Mouse (Mus musculus): ENCODE data around the gene Tet3.

The Tet3 gene

DNA sequence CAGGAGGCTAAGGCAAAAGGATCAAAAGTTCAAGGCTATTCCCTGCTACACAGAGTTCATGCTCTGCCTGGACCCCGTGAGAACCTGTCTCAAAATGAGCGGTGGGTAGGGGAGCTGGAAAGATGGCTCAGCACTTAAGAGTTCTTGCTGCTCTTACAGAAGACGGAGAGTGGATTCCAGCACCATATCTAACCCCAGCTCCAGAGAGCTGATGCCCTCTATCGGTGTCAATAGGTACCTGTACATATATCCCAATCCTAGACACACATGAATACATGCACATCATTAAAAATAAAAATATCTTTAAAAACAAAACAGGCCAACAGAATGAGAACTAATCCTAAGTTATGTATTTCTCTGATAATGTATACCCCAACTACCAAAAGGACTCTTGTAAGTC, 19.3 kb upstream of the Tet3 start:
- no peak for DNase-seq (ENCODE audit: low spot score)

DNA sequence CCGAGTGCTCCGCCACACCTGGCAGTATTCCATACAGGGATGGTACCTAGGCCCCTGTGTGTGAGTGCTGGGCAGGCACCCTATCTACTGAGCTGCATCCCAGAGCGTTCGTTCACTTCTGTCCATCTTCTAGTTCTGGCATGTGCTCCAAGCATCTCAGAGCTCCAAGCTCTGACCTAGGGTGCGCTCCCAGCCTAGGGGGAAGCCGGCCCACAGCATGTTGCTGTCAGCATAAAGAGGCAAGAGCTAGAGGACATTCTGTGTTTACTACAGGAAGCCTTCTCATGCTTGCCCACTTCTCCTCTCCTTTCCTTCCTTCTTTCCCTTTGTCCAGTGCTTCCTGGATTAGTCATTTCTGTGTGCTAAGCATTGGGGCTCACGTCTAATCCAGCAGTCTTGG, 16.5 kb upstream of the Tet3 start:
- DNase-seq (ENCODE audit: low spot score): no peak

DNA sequence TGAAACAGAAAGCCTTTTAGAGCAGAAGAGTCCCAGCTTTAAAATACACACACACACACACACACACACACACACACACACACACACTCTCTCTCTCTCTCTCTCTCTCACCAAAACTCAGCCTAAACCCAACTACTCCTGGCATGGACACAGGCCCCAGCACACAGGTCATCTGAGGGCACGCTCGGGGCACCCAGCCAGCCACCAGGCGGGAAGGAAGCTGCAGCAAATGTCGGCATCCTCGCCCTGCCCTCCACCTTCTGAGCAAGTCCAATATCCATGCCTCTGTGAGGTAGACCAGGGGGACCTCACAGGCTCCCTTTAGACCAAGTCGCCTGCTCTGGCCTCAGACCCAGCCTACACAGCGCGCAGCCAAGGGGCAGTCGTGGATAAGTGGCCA, 14.4 kb upstream of the Tet3 start:
- DNase-seq (ENCODE audit: low spot score): no peak

DNA sequence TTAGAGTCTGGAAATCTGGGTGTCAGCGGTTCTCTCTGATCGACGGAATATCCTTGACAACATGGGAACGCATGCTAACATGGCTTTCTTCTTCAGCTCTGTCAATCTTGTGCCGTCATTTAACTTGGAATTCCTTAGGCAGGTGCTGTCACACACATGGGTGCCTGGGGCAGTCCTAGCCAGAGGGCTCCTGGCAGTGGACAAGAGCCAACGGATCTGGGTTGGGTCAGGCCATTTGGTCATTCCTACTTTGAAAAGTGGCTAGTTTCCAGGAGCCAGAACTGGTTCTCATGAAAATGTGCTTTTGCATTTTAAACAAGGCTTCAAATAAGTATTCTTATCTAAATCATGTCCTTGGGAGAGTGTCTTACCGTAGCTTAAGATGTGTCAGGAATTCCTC, 12.9 kb upstream of the Tet3 start:
- DNase-seq (ENCODE audit: low spot score): no peak

DNA sequence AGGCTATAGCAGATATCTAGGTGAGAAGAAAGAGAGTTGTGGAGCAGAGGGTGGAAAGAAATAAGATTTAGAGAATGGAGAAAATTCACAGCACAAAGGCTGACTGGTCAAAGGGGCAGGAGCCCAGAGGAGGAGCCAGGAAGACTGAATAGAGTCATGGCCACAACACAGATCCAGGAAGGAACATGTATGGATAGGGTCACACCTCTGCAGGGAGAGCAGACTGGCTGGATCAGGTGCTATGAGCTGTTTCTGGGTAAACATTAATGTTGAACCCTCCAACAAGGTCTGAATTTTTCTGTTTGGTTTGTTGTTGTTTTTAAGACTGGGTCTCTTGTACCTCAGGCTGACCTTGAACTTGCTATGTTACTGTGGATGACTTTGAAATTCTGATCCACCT, 5.1 kb upstream of the Tet3 start:
- no peak for DNase-seq (ENCODE audit: low spot score)

DNA sequence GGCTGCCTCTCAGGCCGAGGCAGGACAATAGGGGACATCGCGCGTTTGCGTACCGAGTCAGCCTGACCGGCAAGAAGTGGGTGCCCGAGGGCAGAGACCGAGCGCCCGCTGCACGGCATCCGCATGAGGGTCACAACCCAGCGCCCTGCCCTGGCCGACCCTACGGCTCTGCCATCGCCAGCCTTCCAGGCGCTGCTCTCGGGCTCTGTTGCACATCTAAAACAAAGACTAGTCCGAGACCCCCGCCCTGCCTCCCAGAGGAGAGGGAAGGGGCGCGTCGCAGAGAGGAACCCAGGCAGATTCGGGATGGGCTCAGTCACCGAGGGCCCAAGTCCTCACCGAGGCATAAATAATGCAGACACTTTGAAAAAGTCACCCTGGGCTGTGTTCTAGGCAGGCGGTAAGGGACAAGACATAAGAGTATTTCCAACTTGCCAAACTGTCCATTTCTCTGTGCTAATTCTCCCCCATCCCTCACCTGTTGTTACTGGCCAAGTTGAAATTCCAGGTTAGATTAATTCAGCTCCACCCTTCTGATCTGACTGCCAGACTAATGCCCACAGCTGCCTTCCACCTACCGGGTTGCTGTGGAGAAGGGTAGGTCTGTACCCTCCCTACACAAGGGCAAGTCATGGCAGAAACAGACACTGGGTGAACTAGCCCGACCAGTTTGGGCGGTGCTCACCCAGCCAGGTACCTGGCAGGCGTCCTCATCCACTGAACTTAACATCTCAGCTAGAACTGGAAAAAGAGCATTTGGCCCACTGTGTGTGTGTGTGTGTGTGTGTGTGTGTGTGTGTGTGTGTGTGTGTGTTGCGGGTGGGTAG, 1.7 kb downstream of the Tet3 start:
- DNase-seq (ENCODE audit: low spot score): no peak

DNA sequence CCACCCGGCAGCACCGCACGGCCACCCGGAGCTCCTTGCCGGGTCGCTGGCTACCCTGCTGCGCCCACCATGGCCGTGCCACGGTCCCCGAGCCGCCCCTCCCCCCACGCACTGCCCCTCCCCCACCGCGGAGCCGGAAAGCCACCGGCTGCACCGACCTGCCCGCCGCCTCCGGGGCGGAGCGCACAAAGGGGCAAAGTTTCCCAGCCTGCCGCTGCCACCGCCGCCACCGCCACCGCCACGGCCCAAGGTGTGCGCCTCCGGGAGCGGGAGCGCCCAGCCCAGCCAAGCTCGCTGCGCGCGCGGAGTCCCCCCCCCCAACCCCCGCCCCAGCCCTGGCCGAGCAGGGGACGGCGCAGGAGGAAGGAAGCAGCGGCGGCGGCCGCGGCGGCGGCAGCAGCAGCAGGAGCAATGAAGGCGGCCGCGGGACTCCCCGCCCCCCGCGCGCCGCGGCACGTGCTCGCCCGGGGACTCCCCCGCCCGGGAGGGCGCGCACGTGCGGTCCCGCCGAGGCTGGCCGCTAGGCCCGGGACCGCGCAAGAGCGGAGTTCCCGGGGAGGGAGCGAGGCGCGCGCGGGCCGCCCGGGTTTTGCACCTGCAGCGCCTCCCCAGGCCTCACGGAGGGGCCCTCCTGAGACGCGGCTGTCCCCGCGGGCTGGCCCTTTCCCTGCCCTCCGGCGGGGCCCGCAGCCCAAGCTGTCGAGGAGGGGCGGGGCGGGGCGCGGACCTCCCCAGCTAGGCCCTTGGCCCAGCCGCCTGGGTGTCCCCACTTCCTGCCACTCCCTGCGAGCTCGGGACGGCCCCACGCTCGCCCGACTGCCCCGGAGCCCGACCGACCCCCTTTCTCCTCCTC, 2.5 kb downstream of the Tet3 start:
- DNase-seq (ENCODE audit: low spot score): peak; percentile 72

DNA sequence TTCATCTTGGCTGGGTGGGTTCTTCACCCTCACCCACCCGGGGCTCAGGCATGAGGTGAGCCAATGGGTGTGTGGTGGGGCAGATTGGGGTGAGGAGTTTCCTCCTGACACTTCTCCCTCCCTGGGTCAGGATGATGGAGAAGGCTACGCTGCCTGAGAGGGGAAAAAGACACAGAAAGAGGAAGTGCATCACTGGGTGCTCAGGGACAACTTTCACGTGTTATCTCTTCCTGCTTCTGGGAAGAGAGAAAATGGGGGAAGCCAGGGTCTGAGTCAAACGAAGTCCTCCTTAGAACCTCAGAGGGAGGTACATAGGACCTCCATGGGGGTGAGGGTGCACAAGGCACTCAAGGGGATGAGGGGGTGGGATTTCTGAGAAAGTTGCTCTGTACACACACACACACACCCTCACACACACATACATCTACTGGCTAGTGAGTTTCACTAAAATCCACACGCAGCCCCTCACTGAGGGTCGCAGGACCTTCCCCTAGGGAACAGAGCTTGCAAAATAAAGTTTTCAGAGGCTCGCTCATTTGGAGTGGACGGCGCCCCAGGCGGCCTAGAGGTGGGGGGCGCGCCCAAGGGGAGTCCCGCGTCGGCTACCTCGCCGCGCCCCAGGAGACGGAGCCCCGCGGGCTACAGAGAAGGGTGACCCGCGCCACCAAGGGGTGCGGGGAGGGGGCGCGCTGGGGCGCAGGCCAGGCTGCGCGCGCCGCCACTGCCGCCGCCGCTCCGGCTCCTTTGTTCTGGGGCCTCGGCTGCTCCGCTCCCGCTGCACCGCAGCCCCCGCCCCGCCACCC, 3.4 kb downstream of the Tet3 start:
- no peak for DNase-seq (ENCODE audit: low spot score)

DNA sequence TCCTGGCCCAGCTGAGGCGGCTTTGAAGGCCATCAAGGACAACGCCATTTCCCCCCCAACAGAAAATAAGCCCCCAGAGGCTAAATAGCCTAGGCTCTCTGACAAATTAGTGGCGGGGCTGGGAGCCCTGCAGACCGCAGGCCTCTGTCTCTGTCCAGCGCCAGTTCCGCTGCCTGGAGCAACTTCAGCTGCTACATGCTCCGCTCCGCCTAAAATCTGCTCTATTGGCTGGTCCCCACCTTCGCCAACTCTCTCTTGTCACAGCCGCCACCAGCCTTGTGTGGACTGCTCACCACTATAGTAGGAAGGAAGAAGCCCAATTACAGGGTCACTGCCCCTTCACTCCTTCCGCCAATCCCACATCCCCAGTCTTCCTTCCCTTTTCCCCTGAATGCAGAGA, 5.2 kb downstream of the Tet3 start:
- DNase-seq (ENCODE audit: low spot score): no peak

DNA sequence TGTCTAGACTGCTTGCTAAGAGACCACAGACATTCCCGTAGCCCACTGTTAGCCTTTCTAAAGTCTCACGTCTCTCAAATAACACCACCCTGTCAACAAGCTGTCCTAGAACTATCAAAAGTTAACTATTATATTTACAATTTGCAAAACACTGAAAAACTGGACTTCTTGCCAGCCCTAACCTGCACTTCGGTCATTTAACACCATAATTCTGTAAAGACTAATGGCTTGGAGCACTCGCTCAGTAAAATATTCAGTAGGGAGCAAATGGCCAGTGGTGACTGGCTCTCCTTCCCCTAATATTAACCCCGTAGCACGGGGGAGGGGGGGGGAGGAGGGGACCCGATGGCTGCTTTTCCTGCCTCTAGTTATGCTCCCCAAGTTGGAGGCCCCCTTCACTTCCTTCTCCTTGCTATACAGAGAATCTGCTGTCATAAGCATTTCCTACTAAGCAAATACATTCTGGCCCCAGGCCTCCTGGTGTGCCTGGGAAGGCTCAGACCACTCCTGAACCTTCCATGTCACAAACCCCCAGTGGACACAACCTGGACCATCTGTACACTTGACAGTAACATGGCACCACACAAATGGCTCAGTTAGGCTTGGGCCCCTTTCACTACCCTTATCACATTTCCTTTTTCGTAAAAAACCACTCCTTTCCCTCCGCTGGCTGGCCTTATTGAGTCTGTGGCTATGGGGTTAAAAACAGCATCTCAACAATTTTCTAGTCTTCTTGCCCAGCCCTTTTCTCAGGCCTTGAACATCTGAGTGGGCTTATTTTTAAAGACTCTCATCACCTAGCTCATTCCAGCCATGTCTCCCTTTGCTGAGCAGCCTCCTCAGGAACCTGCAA, 8.2 kb downstream of the Tet3 start:
- DNase-seq (ENCODE audit: low spot score): no peak

DNA sequence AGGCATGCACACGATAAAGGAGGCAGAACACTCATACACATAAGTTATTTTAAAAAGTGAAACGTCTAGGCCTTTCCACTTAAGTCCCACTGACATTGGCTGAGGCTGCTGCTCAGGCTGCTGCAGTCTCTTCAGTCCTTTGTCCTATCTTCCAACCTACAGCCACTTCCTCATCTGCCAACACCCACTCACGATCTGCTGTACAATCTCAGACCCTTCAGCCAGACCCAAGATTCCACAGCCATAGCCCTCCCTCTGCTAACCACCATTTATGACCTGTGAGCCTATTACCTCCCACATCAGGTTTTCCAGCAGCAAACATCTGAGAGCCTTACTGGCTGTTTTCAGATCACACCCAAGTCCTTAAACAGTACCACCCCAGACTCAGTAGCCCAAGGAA, 9.4 kb downstream of the Tet3 start:
- DNase-seq (ENCODE audit: low spot score): no peak

DNA sequence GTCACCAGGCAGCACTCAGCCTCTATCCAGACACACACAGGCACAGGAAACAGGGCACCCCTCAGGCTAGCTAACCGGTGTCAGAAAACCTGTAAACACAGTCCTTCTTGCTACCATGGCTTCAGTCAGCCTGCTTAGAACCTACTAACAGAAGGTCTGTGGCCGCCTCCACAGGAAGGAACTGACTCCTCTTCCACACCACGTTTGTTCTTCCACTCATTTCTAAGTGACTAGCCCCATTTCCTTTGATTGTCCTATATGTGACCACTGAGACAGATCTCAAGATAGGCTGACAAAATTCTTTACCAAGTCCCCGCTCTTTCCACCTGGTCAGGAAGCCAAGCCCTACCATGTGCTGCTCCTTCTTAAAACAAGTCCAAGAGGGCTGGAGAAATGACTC, 10.0 kb downstream of the Tet3 start:
- DNase-seq (ENCODE audit: low spot score): no peak

DNA sequence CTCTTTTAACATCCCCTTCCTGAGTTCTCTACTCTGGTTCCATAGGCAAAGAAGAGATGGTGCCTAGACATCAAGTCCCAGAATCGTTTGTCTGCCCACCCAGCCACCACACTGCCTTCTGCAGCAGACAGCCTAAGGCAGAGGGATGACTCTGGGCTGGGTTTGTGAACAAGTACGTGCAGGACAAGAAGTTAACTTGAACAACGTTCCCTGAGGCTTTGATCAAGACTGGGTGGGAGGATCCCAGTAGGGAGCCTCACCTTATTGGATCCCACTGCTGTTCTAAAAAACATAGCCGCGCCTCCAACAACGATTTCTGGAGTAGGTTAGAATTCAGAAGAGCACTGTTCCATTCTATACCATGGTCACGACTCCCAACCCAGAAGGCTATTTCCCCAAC, 11.9 kb downstream of the Tet3 start:
- DNase-seq (ENCODE audit: low spot score): no peak

DNA sequence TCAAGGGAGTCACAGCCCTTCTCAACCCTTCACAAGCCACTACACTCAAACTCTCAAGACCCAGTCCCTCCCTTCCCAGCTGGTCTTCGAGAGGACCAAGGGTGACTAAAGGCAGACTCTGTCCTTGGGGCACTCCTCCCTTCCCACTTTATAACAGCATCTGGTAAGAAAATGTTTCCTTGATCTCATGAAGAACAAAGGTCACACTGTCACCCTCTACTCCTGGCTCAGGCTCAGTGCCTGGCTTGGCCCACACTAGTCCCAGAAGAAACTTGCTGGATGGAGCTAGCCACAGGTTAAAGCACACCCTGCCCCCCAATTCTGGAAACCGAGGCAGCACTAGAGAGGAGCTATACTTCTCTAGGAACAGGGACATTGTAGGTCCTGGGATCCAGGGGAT, 13.1 kb downstream of the Tet3 start:
- no peak for DNase-seq (ENCODE audit: low spot score)

DNA sequence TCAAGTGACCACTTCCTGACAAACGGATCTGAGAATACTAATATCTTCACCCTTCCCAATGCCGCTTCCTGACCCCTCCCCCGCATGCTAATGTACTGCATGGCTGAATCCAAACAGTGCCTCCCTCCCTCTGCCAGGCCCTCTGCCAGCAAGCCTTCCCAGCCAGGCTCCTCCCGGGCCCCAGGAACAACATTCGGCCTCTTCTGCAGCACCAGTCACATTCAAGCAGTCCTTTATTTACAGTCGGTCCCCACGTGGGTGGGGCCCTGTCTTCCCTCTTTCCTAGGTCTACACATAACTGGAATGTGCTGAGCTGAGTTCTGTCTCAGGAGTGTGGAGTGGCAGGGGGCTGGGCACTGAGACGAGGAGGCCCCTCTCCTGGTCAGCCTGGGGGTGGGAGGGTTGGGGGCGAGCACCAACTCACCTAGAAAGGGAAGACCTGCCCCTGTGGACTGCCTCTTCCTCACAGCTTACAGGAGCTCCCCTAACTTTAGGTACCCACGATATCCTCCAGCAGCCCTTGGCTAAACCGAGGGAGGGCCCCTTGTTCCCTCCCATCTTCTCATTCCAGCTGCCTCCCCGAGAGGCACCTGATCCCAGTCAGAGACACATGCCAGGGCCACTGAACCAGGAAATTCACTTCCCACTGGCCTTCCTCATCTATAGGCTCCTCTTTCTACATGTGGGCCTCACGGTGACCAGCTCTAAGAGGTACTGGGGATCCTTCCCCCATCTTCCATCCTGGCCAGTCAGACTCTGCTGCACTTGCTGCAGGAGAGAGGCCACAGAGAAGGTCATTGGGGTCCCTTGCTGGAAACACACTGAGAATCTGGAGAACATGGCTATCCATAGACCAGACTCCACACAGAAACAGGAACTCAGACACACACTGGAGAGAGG, 15.2 kb downstream of the Tet3 start:
- DNase-seq (ENCODE audit: low spot score): peak; percentile 60

DNA sequence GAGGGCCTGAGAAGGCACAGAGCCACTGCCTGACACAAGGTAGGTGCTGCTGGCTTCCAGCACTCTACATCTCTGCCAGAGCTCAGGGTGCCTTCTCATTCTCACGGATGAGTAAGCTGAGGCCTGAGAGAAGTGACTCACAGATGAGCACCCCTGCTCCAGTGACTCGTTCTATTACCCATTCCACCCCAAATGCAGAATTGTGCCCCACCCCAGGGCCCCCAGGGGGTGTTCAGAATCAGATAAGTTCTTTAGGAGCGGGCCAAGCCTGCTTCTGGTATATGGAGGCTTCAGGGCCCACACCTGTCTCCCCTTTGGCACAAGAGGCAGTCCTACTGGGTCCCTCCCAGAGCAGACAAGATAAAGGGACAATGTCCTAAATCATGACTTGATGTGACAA, 16.2 kb downstream of the Tet3 start:
- no peak for DNase-seq (ENCODE audit: low spot score)

DNA sequence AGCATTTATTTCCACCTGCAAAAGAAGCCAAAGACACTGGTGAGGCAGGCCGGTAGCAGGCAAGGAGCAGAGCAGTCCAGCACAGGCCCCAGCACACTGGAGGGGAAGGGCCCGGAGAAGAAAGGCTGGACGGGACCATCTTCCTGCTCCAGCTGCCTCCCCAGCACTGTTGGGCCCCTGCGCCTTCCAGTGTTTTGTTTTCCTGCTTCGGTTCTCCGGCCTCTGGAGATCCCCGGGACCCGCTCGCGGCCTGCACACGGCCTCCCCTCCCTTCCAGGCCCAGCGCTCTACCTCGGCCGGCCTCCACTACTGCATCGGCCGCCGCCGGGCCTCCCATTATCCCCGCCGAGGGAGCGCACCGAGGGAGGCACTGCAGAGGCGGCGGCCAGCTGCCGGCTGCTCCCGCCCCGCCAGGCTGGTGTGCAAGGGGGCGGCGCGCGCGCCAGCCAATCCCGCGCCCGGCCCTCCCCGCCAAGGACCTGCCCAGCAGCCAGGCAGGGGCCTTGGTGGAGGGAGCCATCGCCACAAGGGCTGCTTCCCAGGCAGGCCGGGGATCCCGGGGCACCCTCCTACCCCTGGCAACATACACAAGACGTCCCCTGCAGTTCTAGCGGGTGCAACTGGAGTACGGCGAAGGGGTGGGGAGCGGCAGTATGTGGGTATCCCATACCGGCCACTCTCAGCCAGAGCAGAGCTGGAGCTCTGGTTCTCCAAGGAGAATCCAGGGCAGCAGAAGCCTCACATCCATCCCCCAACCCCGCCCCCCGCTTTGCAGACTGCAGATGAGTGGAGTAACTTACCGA, 17.4 kb downstream of the Tet3 start:
- peak; percentile 82 for DNase-seq (ENCODE audit: low spot score)

DNA sequence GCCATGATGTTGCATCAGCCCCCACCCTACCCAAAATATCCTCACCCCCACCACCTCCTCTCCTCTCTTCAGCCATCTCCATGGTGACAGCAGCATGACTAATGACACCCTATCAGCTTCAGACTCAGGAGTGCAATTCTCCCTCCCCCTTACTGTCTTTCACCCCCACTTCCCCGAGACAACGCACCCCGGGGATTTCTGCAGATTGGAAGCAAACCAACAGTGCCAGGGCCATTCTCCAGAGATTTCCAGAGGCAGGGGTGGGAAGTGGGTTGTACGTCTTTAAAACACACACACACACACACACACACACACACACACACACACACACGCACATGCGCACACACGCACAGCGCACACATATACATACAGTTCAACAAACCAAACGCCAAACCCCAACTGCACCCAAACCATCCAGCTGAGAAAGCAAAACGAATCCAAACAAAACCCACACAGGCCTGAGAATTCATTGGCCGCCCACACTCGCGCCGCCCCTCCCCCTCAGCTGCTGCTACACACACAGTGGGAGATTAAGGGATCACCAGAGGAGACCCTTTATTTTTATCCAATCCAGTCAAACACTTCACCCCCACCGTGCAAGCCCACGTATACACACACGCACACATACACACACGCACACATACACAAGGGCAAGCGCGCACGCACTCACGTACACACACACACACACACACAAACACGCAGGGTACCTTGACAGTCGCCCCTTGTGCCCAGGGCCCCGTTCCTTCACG, 18.2 kb downstream of the Tet3 start:
- DNase-seq (ENCODE audit: low spot score): no peak

DNA sequence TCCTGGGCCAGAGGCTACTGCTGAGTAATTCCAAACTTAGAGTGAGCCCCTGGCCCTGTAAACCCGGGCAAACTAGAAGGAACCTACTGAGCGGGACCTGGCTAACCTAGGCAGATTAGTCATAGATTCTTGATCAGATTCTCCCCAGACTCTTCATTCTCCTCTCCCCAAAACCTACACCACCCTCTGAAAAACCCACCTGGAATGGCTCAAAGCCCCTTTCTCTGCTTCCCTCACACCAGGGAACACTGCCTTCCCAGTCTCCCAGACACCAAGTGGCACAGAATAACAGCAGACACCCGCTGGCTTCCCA, 18.7 kb downstream of the Tet3 start:
- no peak for DNase-seq (ENCODE audit: low spot score)
